Mouse (Mus musculus) ovary, adult 2 months (tissue): ENCODE measurements around the gene Insm2. TPM values are rescaled to one million over a fixed set of nuclear protein-coding genes. Genes with fewer than 3 reads are reported as not detected.

ENCODE experiments used
- polyA plus RNA-seq: library from polyadenylated mRNA; depleted of rRNA; stranded (reverse); fragments of >200 nt; gene quantifications from 2 replicates; pipeline ENCODE4 v1.2.3, GENCODE M21; 2012; rRNA removed

Insm2 gene
- polyA plus RNA-seq: not detected in 2 replicates

GRCm38 (mm10) chr12:55598887-55599561, at the start of gene Insm2:
Gene Insm2 (plus strand): TSS chr12:55599427.

GRCm38 (mm10) chr12:55565206-55565605, 34.0 kb upstream of the Insm2 start, which contains the start of gene Aldoart2:
Gene Aldoart2 (plus strand): TSS chr12:55565239.

Other genes starting within 250 kb of the Insm2 start
- gene Psma6, start 215.2 kb upstream of the Insm2 start, polyA plus RNA-seq: 26.2 and 29.5 TPM in 2 replicates
- 196 and 211 TPM in 2 replicates for gene Nfkbia, start 106.8 kb upstream of the Insm2 start, polyA plus RNA-seq
- gene Aldoart2, start 34.2 kb upstream of the Insm2 start, polyA plus RNA-seq: 0.08 TPM in 1 of 2 replicates, not detected in the other
- 21.1 and 29.2 TPM in 2 replicates for gene Ralgapa1, start 221.7 kb downstream of the Insm2 start, polyA plus RNA-seq
- gene Brms1l, start 236.9 kb downstream of the Insm2 start, polyA plus RNA-seq: 10.6 and 11.0 TPM in 2 replicates